Mouse (Mus musculus): Measurements from ENCODE around the gene Sp4. TPM values are rescaled to one million over a fixed set of nuclear protein-coding genes. Genes with fewer than 3 reads are reported as not detected.

The Sp4 gene
- 28.8 TPM for polyA plus RNA-seq (2017; shearing (Covaris generic))

DNA sequence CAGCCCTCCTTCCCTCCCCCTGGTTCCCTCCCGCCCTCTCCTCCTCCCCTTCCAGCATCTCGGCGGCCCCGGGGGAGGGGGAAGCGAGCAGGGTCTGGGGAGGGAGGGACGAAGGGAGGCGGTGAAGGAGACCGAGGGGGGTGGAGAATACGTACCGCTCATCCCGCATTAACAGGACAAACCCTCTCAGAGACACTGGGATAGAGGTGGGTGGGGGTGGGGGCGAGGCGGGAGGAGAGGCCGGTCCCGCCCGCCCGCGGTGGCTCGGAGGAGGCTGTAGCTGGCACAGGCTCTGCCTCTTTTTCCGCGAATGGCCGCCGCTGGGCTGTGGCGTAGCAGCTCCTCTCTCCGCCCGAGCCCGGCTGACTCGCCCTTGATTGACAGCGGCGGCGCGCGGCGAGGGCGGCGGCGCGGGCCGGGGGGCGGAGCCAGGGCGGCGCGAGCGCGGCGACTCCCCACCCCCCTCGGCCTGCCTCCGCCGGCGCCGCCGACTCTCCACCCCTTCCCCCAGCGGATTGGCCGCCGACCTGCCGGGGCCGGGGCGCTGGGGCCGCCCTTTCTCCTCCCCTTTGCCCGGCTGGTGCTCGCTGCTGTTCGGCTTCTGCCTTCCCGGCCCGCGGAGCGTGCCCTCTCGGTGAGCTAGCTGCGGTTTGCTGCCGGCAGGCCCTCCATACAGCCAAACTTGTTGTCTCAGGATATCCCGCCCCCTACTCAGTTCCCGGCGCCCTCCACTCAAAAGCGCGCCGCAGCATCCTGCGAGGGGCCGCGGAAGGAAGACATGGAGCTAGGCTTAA is at the start of gene Sp4:
Gene Sp4, minus strand, starts transcription at position 369 of the 794 bp plus-strand sequence.

DNA sequence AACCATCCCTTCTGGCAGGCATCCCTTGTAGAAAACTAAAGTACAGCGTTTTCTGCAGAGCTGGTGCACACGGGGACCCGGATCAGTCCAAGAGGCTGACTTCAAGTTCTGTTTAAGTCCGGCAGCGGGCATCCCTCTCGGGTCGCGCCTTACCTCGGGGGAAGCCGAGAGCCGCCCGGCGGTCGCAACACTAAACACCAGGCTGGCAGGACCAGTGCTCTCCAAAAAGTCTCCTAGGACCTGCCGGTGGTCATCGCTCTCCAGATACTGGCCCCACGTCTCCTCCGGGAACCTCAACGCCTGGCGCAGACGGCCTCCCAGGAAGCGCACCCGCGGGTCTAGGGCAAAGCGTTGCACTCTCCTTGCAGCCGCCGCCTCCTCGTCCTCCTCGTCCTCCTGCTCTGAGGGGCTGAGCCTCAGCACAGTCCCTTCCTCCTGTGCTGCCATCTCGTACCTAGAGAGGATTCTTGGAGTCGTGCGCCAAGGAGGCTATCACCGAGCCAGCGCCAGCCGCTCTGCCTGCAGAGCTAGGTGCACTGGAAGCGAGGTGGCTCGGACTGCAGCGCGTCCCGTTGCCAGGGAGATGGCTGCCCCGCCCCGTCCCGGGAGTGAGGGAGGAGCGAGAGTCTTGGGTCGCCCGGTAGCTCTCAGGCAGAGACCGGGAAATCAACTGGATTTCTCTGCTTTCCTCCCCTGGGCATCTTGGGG is 102.7 kb downstream of the Sp4 start, which contains the start of gene Dnah11:
Gene Dnah11, minus strand, starts transcription at position 658 of the 708 bp plus-strand sequence.

Other genes starting within 250 kb of the Sp4 start
- 0.41 TPM for gene Dnah11, start 102.4 kb downstream of the Sp4 start, polyA plus RNA-seq (2017; shearing (Covaris generic))

All from CD4-positive, CD25-positive, alpha-beta regulatory T cell, adult 9 weeks (primary cell).